Comparison of ENCODE assay signal across 12 mouse cellular contexts in genomic region chr14:60451684-60452083, GRCm38 (mm10).
DNase-seq lines count a peak whose midpoint lies in the region; ATAC-seq and TF ChIP-seq lines count a peak whose summit lies in the region.
"Had no signal": no experiment of that assay in that cellular context is flagged by ENCODE, and none has a peak within 500 bp of the region (broad histone marks: within the 10 kb centered on the region; RNA-seq: fewer than 3 reads in every experiment).

No protein-coding gene starts in this region.

- no peak overlapping the region for H3K4me2 ChIP-seq in forebrain, postnatal 0 days (ENCODE audit: low read depth)
- H3K4me2 ChIP-seq in lung, postnatal 0 days (replicated peaks; ENCODE audit: low read depth, low read length) = no peak overlapping the region
- no peak overlapping the region for H3K4me2 ChIP-seq in CH12.LX (ENCODE audit: insufficient read depth, low read depth, poor library complexity, severe bottlenecking)

- H3K79me2 ChIP-seq in CH12.LX (replicated peaks; ENCODE audit: control insufficient read depth, extremely low read depth, insufficient read depth, poor library complexity, severe bottlenecking) = no peaks in the 10 kb centered on the region

- H3K9me3 ChIP-seq in forebrain, postnatal 0 days (ENCODE audit: low read length) = no peaks in the 10 kb centered on the region
- no peaks in the 10 kb centered on the region for H3K9me3 ChIP-seq in forebrain, embryonic 10.5 days
- no peaks in the 10 kb centered on the region for H3K9me3 ChIP-seq in lung, postnatal 0 days (ENCODE audit: low read length)
- no peaks in the 10 kb centered on the region for H3K9me3 ChIP-seq in CH12.LX (replicated peaks; ENCODE audit: low read length)
- H3K9me3 ChIP-seq: limb, embryonic 10.5 days had no signal

- TF ChIP-seq POLR2A in CH12.LX (IDR thresholded peaks at IDR 0.05; ENCODE audit: low read depth, low read length) = no peak
- no peak for TF ChIP-seq POLR2A in brain, embryonic 14.5 days (IDR thresholded peaks at IDR 0.05; ENCODE audit: borderline replicate concordance, extremely low read depth, insufficient read depth, insufficient read length, poor library complexity, severe bottlenecking)
- TF ChIP-seq POLR2A in thymus, adult 2 months (IDR thresholded peaks at IDR 0.05; ENCODE audit: control insufficient read depth, extremely low read depth, insufficient read depth, low read length, poor library complexity) = no peak

- 0 out of 2 replicates have a peak, but pooled peaks cover 3% of the 10 kb centered on the region for H3K4me1 ChIP-seq in forebrain, postnatal 0 days (ENCODE audit: insufficient read depth)
- peaks cover 19% of the 10 kb centered on the region for H3K4me1 ChIP-seq in forebrain, embryonic 10.5 days
- H3K4me1 ChIP-seq in lung, postnatal 0 days (ENCODE audit: insufficient read depth, low read depth, low read length) = no peaks in the 10 kb centered on the region
- no peaks in the 10 kb centered on the region for H3K4me1 ChIP-seq in CH12.LX (ENCODE audit: control insufficient read depth in 1 of 2, insufficient read depth in 2 of 2)
- no peaks in the 10 kb centered on the region for H3K4me1 ChIP-seq in thymus, adult 2 months (replicated peaks; ENCODE audit: control insufficient read depth, insufficient read depth, low read length)

- in situ Hi-C loops in CH12.LX (cut with MboI; ENCODE audit: low pct_ligation_motif_present, low pct_unique_long_range_greater_than_20kb, low sequenced_read_pairs) = no loop called here

- H3K9ac ChIP-seq in forebrain, postnatal 0 days = no peak overlapping the region
- H3K9ac ChIP-seq in lung, postnatal 0 days (replicated peaks; ENCODE audit: low read depth) = no peak overlapping the region
- H3K9ac ChIP-seq in CH12.LX (ENCODE audit: insufficient read depth, low read depth) = no peak overlapping the region

- H3K36me3 ChIP-seq in forebrain, postnatal 0 days (ENCODE audit: insufficient read depth) = no peaks in the 10 kb centered on the region
- H3K36me3 ChIP-seq in forebrain, embryonic 10.5 days (replicated peaks) = no peaks in the 10 kb centered on the region
- H3K36me3 ChIP-seq in lung, postnatal 0 days (ENCODE audit: insufficient read depth, low read length) = no peaks in the 10 kb centered on the region
- no peaks in the 10 kb centered on the region for H3K36me3 ChIP-seq in CH12.LX (replicated peaks in 1 of 2; ENCODE audit: control insufficient read depth in 1 of 2, insufficient read depth in 1 of 2, low read length in 1 of 2)
- no peaks in the 10 kb centered on the region for H3K36me3 ChIP-seq in thymus, adult 2 months (ENCODE audit: control insufficient read depth, insufficient read depth, low read length)
- H3K36me3 ChIP-seq: limb, embryonic 10.5 days had no signal

- ATAC-seq in forebrain, postnatal 0 days = no peak
- ATAC-seq in lung, postnatal 0 days = no peak
- no peak for ATAC-seq in activated CD4-positive, CD25-positive, alpha-beta regulatory T cell, adult 4 months
- ATAC-seq: hindbrain, embryonic 16.5 days had no signal

- no peaks in the 10 kb centered on the region for H3K27me3 ChIP-seq in forebrain, postnatal 0 days (ENCODE audit: insufficient read depth, low read length)
- no peaks in the 10 kb centered on the region for H3K27me3 ChIP-seq in forebrain, embryonic 10.5 days (ENCODE audit: poor library complexity, severe bottlenecking)
- H3K27me3 ChIP-seq in lung, postnatal 0 days (replicated peaks; ENCODE audit: insufficient read depth, low read length) = no peaks in the 10 kb centered on the region
- H3K27me3 ChIP-seq in CH12.LX (replicated peaks) = peaks cover 2% of the 10 kb centered on the region
- no peaks in the 10 kb centered on the region for H3K27me3 ChIP-seq in thymus, adult 2 months (ENCODE audit: control insufficient read depth, insufficient read depth, low read length)

- TF ChIP-seq CTCF in forebrain, postnatal 0 days (IDR thresholded peaks at IDR 0.05; ENCODE audit: low read depth) = peak; percentile 48
- TF ChIP-seq CTCF in lung, postnatal 0 days (IDR thresholded peaks at IDR 0.05) = peak; percentile 27; the same call in 1 of the 2 replicates
- peak in 1 of 2 experiments; percentile 36; a peak in 2 of 4 replicates for TF ChIP-seq CTCF in CH12.LX (conservative IDR thresholded peaks at IDR 0.05 in 1 of 2, IDR thresholded peaks at IDR 0.05 in 1 of 2; ENCODE audit: low read depth in 2 of 2, low read length in 2 of 2)
- TF ChIP-seq CTCF in brain, embryonic 14.5 days (IDR thresholded peaks at IDR 0.05; ENCODE audit: borderline replicate concordance, extremely low read depth, insufficient read depth, insufficient read length) = peak; percentile 24; the same call in 1 of the 2 replicates
- TF ChIP-seq CTCF in thymus, adult 2 months (IDR thresholded peaks at IDR 0.05; ENCODE audit: borderline replicate concordance, control insufficient read depth, extremely low read depth, insufficient read depth, low read length, poor library complexity) = no peak

- no peak overlapping the region for H3K4me3 ChIP-seq in forebrain, postnatal 0 days (ENCODE audit: low read depth, low read length)
- no peak overlapping the region for H3K4me3 ChIP-seq in forebrain, embryonic 10.5 days
- no peak overlapping the region for H3K4me3 ChIP-seq in lung, postnatal 0 days (ENCODE audit: low read depth, low read length)
- no peak overlapping the region for H3K4me3 ChIP-seq in CH12.LX (replicated peaks in 1 of 3; ENCODE audit: low read depth in 2 of 3, low read length in 2 of 3, poor library complexity in 1 of 3)
- no peak overlapping the region for H3K4me3 ChIP-seq in thymus, adult 2 months (ENCODE audit: control insufficient read depth, insufficient read depth, low read length)
- H3K4me3 ChIP-seq: limb, embryonic 10.5 days had no signal

- 85% methylated on average over 7 of the region's 7 CpGs for WGBS in forebrain, postnatal 0 days
- 87% methylated on average over 7 of the region's 7 CpGs for WGBS in forebrain, embryonic 10.5 days
- WGBS in lung, postnatal 0 days = 79% methylated on average over 7 of the region's 7 CpGs
- WGBS in thymus, adult 2 months = 91% methylated on average over 7 of the region's 7 CpGs

- H3K27ac ChIP-seq in forebrain, postnatal 0 days (ENCODE audit: low read depth, low read length) = no peak overlapping the region
- no peak overlapping the region for H3K27ac ChIP-seq in forebrain, embryonic 10.5 days
- H3K27ac ChIP-seq in lung, postnatal 0 days (ENCODE audit: low read length) = no peak overlapping the region
- no peak overlapping the region for H3K27ac ChIP-seq in CH12.LX (ENCODE audit: insufficient read depth, low read depth)
- no peak overlapping the region for H3K27ac ChIP-seq in thymus, adult 2 months (ENCODE audit: control insufficient read depth, insufficient read depth, low read length)
- H3K27ac ChIP-seq: limb, embryonic 10.5 days had no signal

- TF ChIP-seq EP300 in lung, postnatal 0 days (IDR thresholded peaks at IDR 0.05) = no peak
- no peak for TF ChIP-seq EP300 in CH12.LX (IDR thresholded peaks at IDR 0.05; ENCODE audit: low read length)

- peak; percentile 24 for TF ChIP-seq RAD21 in CH12.LX (IDR thresholded peaks at IDR 0.05; ENCODE audit: low read depth, low read length)

- no peak for DNase-seq in forebrain, postnatal 0 days
- no peak for DNase-seq in forebrain, embryonic 10.5 days (ENCODE audit: extremely low spot score, low spot score)
- no peak for DNase-seq in lung, postnatal 0 days (ENCODE audit: low spot score)
- DNase-seq in lung, adult 18-20 months = no peak
- DNase-seq in CH12.LX (ENCODE audit: extremely low read depth) = no peak
- no peak for DNase-seq in brain, embryonic 14.5 days (ENCODE audit: low read depth)
- no peak for DNase-seq in thymus, adult 2 months
- DNase-seq: kidney, postnatal 14 days; right cerebral cortex, adult 18-20 months had no signal

- dilution Hi-C loops in CH12.LX (cut with MboI; ENCODE audit: extremely low pct_ligation_motif_present, extremely low pct_unique_long_range_greater_than_20kb, low sequenced_read_pairs) = no loop called here

TF ChIP-seq in CH12.LX, 34 proteins besides CTCF, POLR2A, EP300 and RAD21:
- no peak for TF ChIP-seq JUND (conservative IDR thresholded peaks at IDR 0.05; ENCODE audit: low read depth, low read length)
